Mouse (Mus musculus) mouse trophoblast stem cell (cell line): ENCODE results near the gene Bhlha15.

Experiments used
- in situ Hi-C, 2 experiments: fragments of 300-500 bp; cut with MseI, MboI; formaldehyde crosslinking; loops; 2 replicates in 1 of 2; 3 replicates in 1 of 2; pipeline ENCODE4 v1.15.1; 2025

Gene Bhlha15

DNA sequence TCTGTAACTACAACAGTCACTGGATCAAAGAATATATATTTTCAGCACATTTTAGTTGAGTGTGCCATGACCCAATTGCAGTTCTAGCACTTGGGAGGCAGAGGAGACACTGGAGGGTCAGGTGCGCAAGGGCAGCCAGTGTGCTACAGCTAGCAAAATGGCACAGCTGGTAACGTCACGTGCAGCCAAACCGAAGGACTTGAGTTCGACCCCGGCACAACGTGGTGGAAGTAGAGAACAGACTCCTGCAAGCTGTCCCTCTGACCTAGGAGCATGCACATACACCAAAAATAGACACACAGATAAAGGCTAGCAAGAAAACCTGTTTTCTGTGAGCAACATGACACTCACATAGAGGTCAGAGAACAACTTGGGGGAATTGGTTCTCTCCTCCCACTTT is 759 bp upstream of the Bhlha15 start:
- in situ Hi-C loops, result no loop called here

GRCm38 (mm10) chr5:144191026-144191425 is 940 bp downstream of the Bhlha15 start:
- in situ Hi-C loops, result no loop called here

DNA sequence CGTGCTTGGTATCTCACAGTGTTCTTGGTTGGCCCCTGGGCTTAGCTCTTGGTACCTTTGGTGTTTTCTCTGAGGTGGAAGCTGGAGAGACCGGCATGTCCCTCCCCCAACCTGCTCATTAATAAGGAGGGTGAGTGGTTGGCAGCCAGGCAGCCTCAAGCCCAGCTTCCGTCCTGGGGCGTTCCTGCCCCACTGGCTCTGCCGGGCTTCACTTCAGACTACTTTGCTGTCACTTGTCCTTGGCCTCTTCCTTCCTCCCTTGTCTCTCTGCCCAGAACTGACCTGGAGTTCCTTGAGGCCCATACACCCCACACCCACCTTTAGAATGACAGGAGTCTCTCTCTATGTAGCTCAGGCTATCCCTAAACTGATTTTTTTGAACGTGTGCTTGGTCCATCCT is 2.6 kb downstream of the Bhlha15 start:
- in situ Hi-C loops, result no loop called here

DNA sequence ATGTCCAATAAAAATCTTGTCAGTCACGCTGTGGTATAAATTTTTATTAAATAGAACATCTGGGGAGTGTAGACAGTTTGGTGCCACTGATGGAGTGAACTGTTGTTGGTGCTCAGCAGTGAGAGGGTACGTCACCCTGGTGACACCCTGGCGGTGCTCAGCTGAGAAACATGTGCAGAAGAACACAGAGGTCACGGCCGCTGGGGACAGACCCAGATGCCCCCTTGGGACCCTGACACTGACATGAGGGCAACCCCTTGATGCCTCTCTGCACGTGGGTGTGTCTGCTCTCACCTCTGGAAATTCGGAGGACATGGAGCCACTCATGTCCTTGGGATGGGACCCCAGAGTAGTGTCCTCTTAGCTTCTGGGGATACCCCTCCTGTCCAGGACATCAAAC is 4.3 kb downstream of the Bhlha15 start:
- in situ Hi-C loops, result no loop called here

DNA sequence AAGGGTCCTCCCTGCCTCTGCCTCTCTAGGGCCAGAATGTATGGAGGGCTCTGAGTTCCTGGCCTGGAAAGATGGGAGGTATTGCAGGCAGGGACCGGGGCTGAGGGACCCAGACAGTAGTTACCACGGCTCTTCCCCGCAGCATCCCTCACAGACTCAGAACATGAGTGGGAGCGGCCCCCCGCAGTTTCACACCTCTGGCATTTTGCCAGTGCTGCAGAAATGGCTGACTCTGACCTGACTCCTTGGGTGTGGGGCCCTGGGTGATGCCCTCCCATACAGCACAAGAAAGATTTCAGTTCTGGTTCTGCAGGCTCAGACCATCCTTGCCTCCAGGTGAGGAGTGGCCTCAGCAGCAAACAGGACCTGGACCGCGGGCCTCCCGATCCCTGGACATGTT is 5.5 kb downstream of the Bhlha15 start:
- in situ Hi-C loops, result no loop called here

- in situ Hi-C loops, result no loop called here
These were observed 10.5 kb downstream of the Bhlha15 start for GRCm38 (mm10) chr5:144200616-144201015.

- in situ Hi-C loops, result no loop called here
These were observed 12.3 kb downstream of the Bhlha15 start for GRCm38 (mm10) chr5:144202430-144202829.

GRCm38 (mm10) chr5:144203398-144203959 is 13.4 kb downstream of the Bhlha15 start:
- in situ Hi-C loops, result no loop called here

GRCm38 (mm10) chr5:144204303-144204702 is 14.2 kb downstream of the Bhlha15 start:
- in situ Hi-C loops, result no loop called here

DNA sequence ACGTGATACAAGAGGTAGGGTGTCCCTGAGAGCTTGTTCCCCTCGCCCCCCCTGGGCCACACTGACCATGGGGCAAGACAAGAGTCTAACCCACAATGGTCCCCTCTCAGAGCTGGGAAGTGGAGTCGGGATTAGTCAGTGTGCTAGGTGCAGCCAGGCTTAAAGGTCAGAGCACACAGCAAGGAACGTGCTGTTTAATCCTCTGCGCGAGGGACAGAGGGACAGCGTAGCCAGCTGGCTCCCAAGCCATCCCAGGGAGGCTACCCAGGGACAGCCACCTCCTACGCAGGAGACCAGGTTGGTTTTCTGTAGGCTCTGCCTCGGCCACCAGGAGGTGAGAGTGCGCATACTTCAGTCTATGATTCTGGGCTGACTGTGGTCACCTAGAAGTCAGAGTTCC is 14.8 kb downstream of the Bhlha15 start:
- in situ Hi-C loops, result no loop called here

GRCm38 (mm10) chr5:144206069-144206468 is 16.0 kb downstream of the Bhlha15 start:
- in situ Hi-C loops, result no loop called here

DNA sequence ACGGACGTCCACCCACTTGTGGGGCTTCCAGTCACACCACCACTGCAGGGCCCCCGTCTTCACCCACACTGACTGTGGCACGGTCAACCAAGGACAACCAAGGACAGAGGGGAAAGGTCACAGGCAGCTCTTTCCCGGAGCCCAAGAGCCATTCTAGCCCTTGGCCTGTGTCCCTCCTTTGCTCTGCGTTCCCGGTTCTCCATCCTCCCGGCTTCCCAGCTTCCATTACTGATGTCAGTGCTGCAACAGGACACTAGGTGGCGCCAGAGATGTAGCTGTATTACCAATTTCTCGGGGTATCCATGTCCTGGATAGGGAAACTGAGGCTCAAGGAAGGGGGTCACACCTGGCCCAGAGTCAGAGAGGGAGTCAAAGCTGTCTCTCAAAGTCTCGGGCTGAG is 17.4 kb downstream of the Bhlha15 start:
- in situ Hi-C loops, result no loop called here

DNA sequence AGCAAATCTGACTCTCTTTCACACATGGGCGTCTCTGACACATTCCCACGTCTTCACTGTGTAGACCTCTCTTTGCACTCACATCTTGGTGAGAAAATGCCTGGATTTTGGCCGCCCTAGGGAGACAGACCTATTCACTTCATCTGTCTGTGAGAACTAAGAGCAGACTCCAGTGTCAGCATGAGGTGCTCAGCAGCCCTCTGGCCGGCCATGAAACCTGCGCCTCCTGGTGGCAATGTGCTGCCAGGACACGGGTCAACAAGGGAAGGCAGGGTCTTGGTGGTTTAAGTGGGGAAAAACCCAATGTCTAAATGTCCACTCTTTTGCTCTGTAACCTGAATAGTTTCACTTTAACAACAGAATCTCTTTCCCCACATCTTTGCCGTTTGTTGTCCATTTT is 24.4 kb downstream of the Bhlha15 start:
- in situ Hi-C loops, result no loop called here

DNA sequence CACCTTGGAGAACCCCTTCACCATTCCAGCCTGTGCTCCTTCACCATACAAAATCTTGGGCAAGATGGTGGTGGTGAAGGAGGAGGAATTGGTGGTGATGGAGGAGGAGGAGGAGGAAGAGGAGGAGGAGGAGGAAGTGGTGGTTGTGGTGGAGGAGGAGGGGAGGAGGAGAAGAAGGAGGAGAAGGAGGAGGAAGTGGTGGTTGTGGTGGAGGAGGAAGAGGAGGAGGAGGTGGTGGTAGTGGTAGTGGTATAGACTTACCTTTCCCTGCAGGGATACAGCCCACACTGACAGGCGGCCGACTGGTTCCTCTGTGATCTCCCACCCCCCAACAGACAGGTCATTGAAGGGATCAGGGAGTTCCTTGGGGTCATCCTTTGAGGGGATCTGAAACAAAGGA is 25.9 kb downstream of the Bhlha15 start:
- in situ Hi-C loops, result no loop called here

DNA sequence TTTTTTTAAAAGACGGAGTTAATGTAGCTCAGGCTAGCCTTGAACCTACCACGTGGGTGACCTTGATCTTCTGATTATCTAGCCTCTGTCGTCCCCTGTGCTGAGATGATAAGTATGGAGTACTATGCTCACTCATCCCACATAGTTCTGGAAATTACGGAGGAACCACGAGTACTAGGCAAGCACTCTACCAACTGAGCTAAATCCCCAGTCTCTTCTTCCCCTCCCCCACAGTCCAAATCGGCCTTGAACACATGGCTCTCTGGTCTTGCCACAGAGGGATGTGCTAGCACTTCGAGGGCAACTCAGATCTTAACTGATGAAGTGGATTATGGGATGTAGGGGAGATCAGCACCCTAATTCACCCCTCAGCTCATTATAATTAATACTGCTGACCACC is 28.0 kb downstream of the Bhlha15 start:
- in situ Hi-C loops, result no loop called here

- in situ Hi-C loops, result no loop called here
These were observed 29.2 kb downstream of the Bhlha15 start for GRCm38 (mm10) chr5:144219306-144219705.

DNA sequence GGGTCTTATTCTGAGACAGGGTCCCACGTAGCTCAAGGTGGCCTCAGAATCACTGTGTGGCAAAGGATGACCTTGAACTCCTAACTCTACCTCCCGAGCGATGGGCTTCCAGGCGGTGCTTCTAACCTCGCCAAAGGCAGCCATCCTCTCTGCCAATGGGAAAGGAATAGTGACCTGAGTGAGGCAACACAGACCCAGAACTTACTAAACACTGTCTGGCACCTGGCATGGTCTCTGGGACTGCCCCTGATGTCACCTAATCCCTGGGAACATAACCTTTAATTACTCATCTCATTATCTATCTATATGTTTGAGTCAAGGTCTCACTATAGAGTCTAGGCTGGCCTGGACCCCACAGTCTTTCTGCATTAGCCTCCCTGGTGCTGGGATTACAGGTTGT is 29.9 kb downstream of the Bhlha15 start:
- in situ Hi-C loops, result no loop called here

GRCm38 (mm10) chr5:144221305-144221704 is 31.2 kb downstream of the Bhlha15 start:
- in situ Hi-C loops, result no loop called here

- in situ Hi-C loops, result no loop called here
These were observed 32.9 kb downstream of the Bhlha15 start for GRCm38 (mm10) chr5:144222811-144223502.

- in situ Hi-C loops, result no loop called here
These were observed 33.4 kb downstream of the Bhlha15 start, which contains the start of gene Tecpr1 for GRCm38 (mm10) chr5:144223503-144223862. Gene Tecpr1 (minus strand): TSS chr5:144223615.

GRCm38 (mm10) chr5:144223899-144224816 is 34.1 kb downstream of the Bhlha15 start:
- in situ Hi-C loops, result no loop called here

- in situ Hi-C loops, result no loop called here
These were observed 36.1 kb downstream of the Bhlha15 start for GRCm38 (mm10) chr5:144226220-144226619.

DNA sequence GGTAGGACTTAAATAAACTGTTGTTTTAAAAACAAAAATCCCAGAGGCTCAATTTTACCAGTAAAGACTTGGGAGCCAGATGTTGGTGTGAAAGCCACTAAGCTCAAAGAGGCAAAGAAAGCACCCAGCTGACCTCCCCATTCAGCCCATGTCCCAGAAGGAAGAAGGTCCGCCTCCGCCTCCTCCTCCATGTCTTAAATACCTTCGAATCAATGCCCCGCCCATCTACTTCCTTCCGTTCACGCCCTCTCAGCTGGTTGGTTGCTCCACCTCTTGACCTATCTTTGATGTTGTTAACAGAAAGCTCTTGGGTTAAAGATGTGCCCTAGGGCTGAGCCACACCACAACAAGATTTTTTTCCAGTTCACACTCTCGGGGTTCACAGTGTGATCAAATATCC is 40.1 kb downstream of the Bhlha15 start:
- in situ Hi-C loops, result no loop called here
